Mouse (Mus musculus) megakaryocyte, embryonic 14.5 days (primary cell): ENCODE measurements around the gene Pea15a. TPM values are rescaled to one million over a fixed set of nuclear protein-coding genes. Genes with fewer than 3 reads are reported as not detected.

Experiments used
- H3K27me3 ChIP-seq: replicated peaks from 2 replicates; pipeline ENCODE3; 2012; ENCODE audit warnings: inconsistent platforms
- H3K36me3 ChIP-seq: replicated peaks from 2 replicates; pipeline ENCODE3; 2012; ENCODE audit warnings: low read length, inconsistent platforms, mixed read lengths
- H3K4me1 ChIP-seq: 2 replicates; pipeline ENCODE4 v1.6.1; 2012; ENCODE audit warnings: inconsistent platforms
- H3K4me3 ChIP-seq: replicated peaks from 2 replicates; pipeline ENCODE3; 2012; ENCODE audit warnings: moderate library complexity, mild to moderate bottlenecking, inconsistent platforms
- H3K9me3 ChIP-seq: 2 replicates; pipeline ENCODE4 v1.6.1; 2012; ENCODE audit warnings: inconsistent platforms
- FLI1 ChIP-seq: IDR thresholded peaks from 2 replicates; pipeline ENCODE4 v1.6.1; 2012; ENCODE audit warnings: low read length, inconsistent platforms, mixed read lengths
- GATA1 ChIP-seq: IDR thresholded peaks from 3 replicates; pipeline ENCODE4 v1.6.1; 2012; ENCODE audit warnings: mixed read lengths, low read length, inconsistent platforms, borderline replicate concordance
- polyA plus RNA-seq: library from polyadenylated mRNA; stranded (reverse); fragments of >175 nt; gene quantifications from 2 replicates; pipeline ENCODE4 v1.2.3, GENCODE M21; 2012; ENCODE audit warnings: low replicate concordance; ENCODE audit not compliant: insufficient read depth

Gene Pea15a
- polyA plus RNA-seq, 1 experiment = 11.9 TPM

- Histone ChIP-seq H3K27me3 (no peaks in the 10 kb centered on the region), H3K9me3 (no peaks in the 10 kb centered on the region), H3K36me3 (peaks cover 65% of the 10 kb centered on the region), H3K4me3 (peak overlapping the region; percentile 95), H3K4me1 (peaks cover 71% of the 10 kb centered on the region)
- TF ChIP-seq GATA1 (no peak), FLI1 (no peak)
Measured at GRCm38 (mm10) chr1:172204814-172205740, 1.5 kb downstream of the Pea15a start.

DNA sequence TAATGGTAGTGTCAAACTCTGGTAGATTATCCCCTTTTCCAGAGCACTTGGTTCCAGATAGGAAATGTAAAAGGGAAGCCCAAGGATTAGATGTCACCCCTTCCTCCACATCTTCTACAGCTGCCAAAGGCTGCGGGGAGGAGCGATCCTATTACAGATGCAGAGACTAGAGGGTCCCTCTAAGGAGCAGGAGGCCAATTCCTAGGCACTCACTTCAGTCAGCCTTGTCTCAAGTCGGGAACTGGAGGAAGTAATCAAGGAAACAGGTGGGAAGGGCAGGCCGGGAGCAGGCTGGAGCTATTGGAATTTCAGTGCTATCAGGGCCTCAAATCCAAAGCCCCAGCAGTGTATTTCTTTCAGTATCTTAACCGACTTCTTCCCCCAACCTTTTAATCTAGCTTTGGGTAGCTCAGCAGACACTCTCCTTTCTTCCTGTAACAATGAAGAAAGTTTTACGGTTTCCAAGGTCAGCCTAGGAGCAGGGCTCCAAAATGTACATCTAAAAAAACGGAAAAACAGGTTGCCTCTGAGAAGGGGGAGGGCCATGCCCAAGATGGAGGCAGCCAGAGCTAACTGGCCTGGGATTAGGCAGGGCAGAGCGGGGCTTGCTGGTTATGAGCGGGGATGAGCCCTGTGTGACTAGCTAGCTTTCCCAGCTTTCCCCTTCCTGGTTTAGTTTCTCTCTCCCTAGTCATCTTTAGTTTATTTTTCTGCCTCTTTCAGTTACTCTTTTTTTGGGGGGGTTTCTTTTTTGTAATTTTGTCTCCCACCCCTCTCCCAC lies 2.4 kb downstream of the Pea15a start:
- no peak for TF ChIP-seq FLI1
- TF ChIP-seq GATA1 = no peak
- peaks cover 73% of the 10 kb centered on the region for H3K4me1 ChIP-seq
- H3K4me3 ChIP-seq = peak overlapping the region; percentile 65
- H3K36me3 ChIP-seq = peaks cover 66% of the 10 kb centered on the region
- H3K27me3 ChIP-seq = no peaks in the 10 kb centered on the region
- no peaks in the 10 kb centered on the region for H3K9me3 ChIP-seq

- H3K9me3 ChIP-seq = no peaks in the 10 kb centered on the region
- peaks cover 71% of the 10 kb centered on the region for H3K36me3 ChIP-seq
- peaks cover 73% of the 10 kb centered on the region for H3K4me1 ChIP-seq
- TF ChIP-seq GATA1 (no peak), FLI1 (no peak)
- no peaks in the 10 kb centered on the region for H3K27me3 ChIP-seq
- peak overlapping the region; percentile 62 for H3K4me3 ChIP-seq
Measured at GRCm38 (mm10) chr1:172203566-172203965, 3.0 kb downstream of the Pea15a start.

- H3K27me3 ChIP-seq = no peaks in the 10 kb centered on the region
- peaks cover 73% of the 10 kb centered on the region for H3K4me1 ChIP-seq
- H3K4me3 ChIP-seq = no peak overlapping the region
- H3K9me3 ChIP-seq = no peaks in the 10 kb centered on the region
- TF ChIP-seq GATA1 = no peak
- no peak for TF ChIP-seq FLI1
- peaks cover 76% of the 10 kb centered on the region for H3K36me3 ChIP-seq
Measured at GRCm38 (mm10) chr1:172202894-172203522, 3.6 kb downstream of the Pea15a start.

- H3K4me3 ChIP-seq = no peak overlapping the region
- no peaks in the 10 kb centered on the region for H3K9me3 ChIP-seq
- no peaks in the 10 kb centered on the region for H3K27me3 ChIP-seq
- TF ChIP-seq GATA1 = no peak
- TF ChIP-seq FLI1 = no peak
- H3K36me3 ChIP-seq = peaks cover 82% of the 10 kb centered on the region
- H3K4me1 ChIP-seq = peaks cover 72% of the 10 kb centered on the region
Measured at GRCm38 (mm10) chr1:172201967-172202880, 4.4 kb downstream of the Pea15a start.

GRCm38 (mm10) chr1:172200871-172201447 lies 5.6 kb downstream of the Pea15a start:
- Histone ChIP-seq H3K27me3 (no peaks in the 10 kb centered on the region), H3K9me3 (no peaks in the 10 kb centered on the region), H3K4me3 (no peak overlapping the region), H3K36me3 (peaks cover 94% of the 10 kb centered on the region), H3K4me1 (peaks cover 72% of the 10 kb centered on the region)
- no peak for TF ChIP-seq FLI1
- TF ChIP-seq GATA1 = no peak

DNA sequence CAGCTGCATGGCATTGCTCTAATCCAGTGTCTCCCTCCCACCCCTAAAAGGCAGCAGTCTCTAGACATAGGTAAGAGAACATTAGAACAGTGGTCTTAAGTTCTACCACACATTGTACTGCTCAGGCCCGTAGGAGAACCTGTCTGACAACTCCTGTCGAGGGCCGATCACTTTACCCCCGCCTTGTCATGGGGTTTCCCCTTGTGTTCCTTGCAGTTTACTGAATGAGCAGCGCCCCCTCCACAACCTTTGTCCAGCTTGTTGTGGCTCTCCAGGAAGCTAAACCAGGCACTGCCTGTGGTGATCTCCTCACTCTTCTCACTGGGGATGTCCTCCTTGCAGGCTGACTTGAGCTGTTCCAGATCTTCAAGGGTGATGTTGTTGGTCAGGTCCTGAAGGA lies 6.4 kb downstream of the Pea15a start:
- Histone ChIP-seq H3K27me3 (no peaks in the 10 kb centered on the region), H3K4me3 (no peak overlapping the region), H3K36me3 (peaks cover 97% of the 10 kb centered on the region), H3K9me3 (no peaks in the 10 kb centered on the region), H3K4me1 (peaks cover 70% of the 10 kb centered on the region)
- TF ChIP-seq FLI1 = no peak
- TF ChIP-seq GATA1 = no peak

- no peaks in the 10 kb centered on the region for H3K27me3 ChIP-seq
- peaks cover 98% of the 10 kb centered on the region for H3K36me3 ChIP-seq
- H3K9me3 ChIP-seq = no peaks in the 10 kb centered on the region
- TF ChIP-seq FLI1 (no peak), GATA1 (no peak)
- peaks cover 58% of the 10 kb centered on the region for H3K4me1 ChIP-seq
- no peak overlapping the region for H3K4me3 ChIP-seq
Measured at GRCm38 (mm10) chr1:172198996-172199395, 7.6 kb downstream of the Pea15a start.
